Mouse (Mus musculus) bone marrow macrophage, adult 2 months (primary cell): ENCODE measurements at regions not wholly inside any gene's neighbourhood (a gene's known extent, or its start where the extent isn't known, plus 50 kb on each side); places are given as distances from the start of the nearest gene placed in this dataset.
A peak's percentile ranks its signal among the peaks of the same experiment; 100 is the strongest.

Source experiments
- H3K27ac ChIP-seq: 2 replicates; pipeline ENCODE4 v1.5.1; 2012; ENCODE audit warnings: low read depth, low read length; ENCODE audit not compliant: insufficient read depth
- H3K4me1 ChIP-seq: 2 replicates; pipeline ENCODE4 v1.6.1; 2012; ENCODE audit warnings: low read length; ENCODE audit not compliant: control insufficient read depth, insufficient read depth
- H3K4me3 ChIP-seq: 2 replicates; pipeline ENCODE4 v1.5.1; 2012; ENCODE audit warnings: mild to moderate bottlenecking, low read length, moderate library complexity; ENCODE audit not compliant: insufficient read depth
- CTCF ChIP-seq: IDR thresholded peaks from 2 replicates; pipeline ENCODE4 v1.5.1; 2012; ENCODE audit warnings: low read depth, mild to moderate bottlenecking, low read length, moderate library complexity
- POLR2A ChIP-seq: IDR thresholded peaks from 2 replicates; pipeline ENCODE4 v1.6.1; 2012; ENCODE audit warnings: mild to moderate bottlenecking, low read depth, low read length, borderline replicate concordance

DNA sequence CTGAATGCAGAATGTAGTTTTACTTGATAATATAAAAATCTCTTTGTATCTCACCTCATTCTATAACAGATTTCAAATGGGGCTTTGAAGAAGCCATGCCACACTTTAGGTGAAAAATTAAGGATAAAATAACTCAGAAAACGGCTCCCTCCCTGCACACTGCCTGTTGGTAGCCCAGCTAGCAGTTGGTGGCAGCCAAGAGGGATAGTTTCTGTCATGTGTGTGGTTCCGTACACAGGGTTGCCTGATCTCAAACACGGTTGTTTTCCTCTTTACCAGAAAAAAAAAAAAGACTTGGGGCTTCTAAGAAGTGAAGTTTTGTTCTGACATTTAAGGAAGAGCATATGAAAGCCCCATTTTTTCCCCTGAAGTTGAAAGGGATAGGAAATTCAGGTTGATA, 773.1 kb upstream of the Car8 start:
- no peak overlapping the region for H3K27ac ChIP-seq
- TF ChIP-seq CTCF: no peak
- TF ChIP-seq POLR2A: no peak
- peaks cover 14% of the 10 kb centered on the region for H3K4me1 ChIP-seq
- no peak overlapping the region for H3K4me3 ChIP-seq

GRCm38 (mm10) chr4:9011129-9011518, 772.3 kb upstream of the Car8 start:
- TF ChIP-seq CTCF (no peak), POLR2A (no peak)
- Histone ChIP-seq H3K4me1 (peaks cover 14% of the 10 kb centered on the region), H3K27ac (no peak overlapping the region), H3K4me3 (no peak overlapping the region)

GRCm38 (mm10) chr4:9010381-9011128, 771.7 kb upstream of the Car8 start:
- Histone ChIP-seq H3K4me3 (no peak overlapping the region), H3K4me1 (peaks cover 14% of the 10 kb centered on the region), H3K27ac (no peak overlapping the region)
- TF ChIP-seq CTCF (no peak), POLR2A (no peak)

- peak overlapping the region; percentile 11; the same call in 1 of the 2 replicates for H3K4me3 ChIP-seq
- no peak overlapping the region for H3K27ac ChIP-seq
- H3K4me1 ChIP-seq: peaks cover 11% of the 10 kb centered on the region
- TF ChIP-seq POLR2A: no peak
- no peak for TF ChIP-seq CTCF
These were observed 770.8 kb upstream of the Car8 start for GRCm38 (mm10) chr4:9009656-9010055.

- Histone ChIP-seq H3K4me1 (peaks cover 11% of the 10 kb centered on the region), H3K27ac (no peak overlapping the region), H3K4me3 (no peak overlapping the region)
- no peak for TF ChIP-seq CTCF
These were observed 767.2 kb upstream of the Car8 start for GRCm38 (mm10) chr4:9005938-9006626.

GRCm38 (mm10) chr4:9003891-9004290, 765.0 kb upstream of the Car8 start:
- Histone ChIP-seq H3K4me3 (no peak overlapping the region), H3K27ac (no peak overlapping the region), H3K4me1 (no peaks in the 10 kb centered on the region)
- TF ChIP-seq CTCF (no peak), POLR2A (no peak)

- Histone ChIP-seq H3K4me1 (no peaks in the 10 kb centered on the region), H3K4me3 (no peak overlapping the region), H3K27ac (no peak overlapping the region)
- no peak for TF ChIP-seq POLR2A
- TF ChIP-seq CTCF: no peak
These were observed 763.5 kb upstream of the Car8 start for GRCm38 (mm10) chr4:9002380-9002779.

- Histone ChIP-seq H3K27ac (no peak overlapping the region), H3K4me1 (no peaks in the 10 kb centered on the region), H3K4me3 (no peak overlapping the region)
- TF ChIP-seq POLR2A (no peak), CTCF (no peak)
These were observed 759.8 kb upstream of the Car8 start for GRCm38 (mm10) chr4:8998606-8999005.

GRCm38 (mm10) chr4:8992171-8992570, 753.3 kb upstream of the Car8 start:
- no peaks in the 10 kb centered on the region for H3K4me1 ChIP-seq
- TF ChIP-seq CTCF: no peak
- no peak for TF ChIP-seq POLR2A
- H3K4me3 ChIP-seq: no peak overlapping the region
- no peak overlapping the region for H3K27ac ChIP-seq

DNA sequence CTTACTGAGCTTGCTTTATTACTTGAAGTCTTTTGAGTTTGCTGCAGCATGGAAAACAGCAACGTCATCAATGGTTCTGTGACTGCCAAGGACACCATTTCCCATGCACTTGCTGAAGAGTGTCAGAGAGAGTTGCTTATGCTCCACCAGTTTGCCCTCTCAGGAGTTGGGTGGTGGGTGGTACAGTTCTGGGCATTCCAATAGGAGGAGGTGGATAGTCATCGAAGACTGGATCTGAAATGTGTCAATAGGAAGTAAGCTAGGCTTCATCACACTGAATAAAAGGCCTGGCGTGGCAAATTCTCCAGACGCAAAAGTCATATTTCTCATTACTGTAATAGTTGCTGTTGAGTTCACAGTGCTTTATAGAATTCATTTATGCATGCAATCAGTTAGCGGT, 751.7 kb upstream of the Car8 start:
- TF ChIP-seq CTCF (no peak), POLR2A (no peak)
- no peak overlapping the region for H3K27ac ChIP-seq
- H3K4me3 ChIP-seq: no peak overlapping the region
- H3K4me1 ChIP-seq: no peaks in the 10 kb centered on the region

DNA sequence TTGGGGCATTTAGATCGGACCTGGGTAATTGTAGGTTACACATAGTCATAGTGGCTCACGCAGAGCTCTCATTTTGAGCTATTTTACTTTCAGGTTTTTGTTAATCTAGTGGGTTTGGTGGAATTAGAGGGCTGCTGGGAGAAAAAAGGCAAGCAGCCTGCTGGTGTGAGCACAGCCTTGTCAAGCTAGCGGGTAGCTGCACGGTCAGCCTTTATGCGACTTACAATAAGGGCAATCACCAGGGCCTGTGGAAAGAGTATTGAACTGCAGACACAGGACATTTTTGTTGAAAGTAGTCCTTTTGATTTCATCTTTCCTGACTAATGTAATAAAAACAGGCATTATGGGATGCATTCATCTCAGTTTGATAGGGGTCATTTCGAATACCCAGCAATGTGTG, 750.8 kb upstream of the Car8 start:
- TF ChIP-seq POLR2A (no peak), CTCF (no peak)
- H3K27ac ChIP-seq: no peak overlapping the region
- H3K4me1 ChIP-seq: no peaks in the 10 kb centered on the region
- no peak overlapping the region for H3K4me3 ChIP-seq
